Mouse (Mus musculus) testis, adult 2 months (tissue): ENCODE measurements around the gene Gm12695.

Source experiments
- CTCF ChIP-seq: fragments of 200-500 bp; IDR thresholded peaks from 2 replicates; pipeline ENCODE4 v1.5.1; 2012; ENCODE audit warnings: low read depth, mild to moderate bottlenecking, inconsistent platforms, low read length, moderate library complexity; ENCODE audit not compliant: control insufficient read depth, insufficient read depth, insufficient replicate concordance
- POLR2A ChIP-seq: fragments of 200-500 bp; IDR thresholded peaks from 2 replicates; pipeline ENCODE4 v1.6.1; 2012; ENCODE audit warnings: low read depth, mild to moderate bottlenecking, inconsistent platforms, low read length, moderate library complexity; ENCODE audit not compliant: control insufficient read depth

- TF ChIP-seq CTCF (no peak), POLR2A (no peak)
These were observed 12.6 kb upstream of the Gm12695 start for GRCm38 (mm10) chr4:96797583-96797982.
